Mouse (Mus musculus): ENCODE results near the gene Sptssb. TPM values are rescaled to one million over a fixed set of nuclear protein-coding genes. Genes with fewer than 3 reads are reported as not detected.

Gene Sptssb
- total RNA-seq, 2 experiments from 2014 or later: 2.1 TPM

DNA sequence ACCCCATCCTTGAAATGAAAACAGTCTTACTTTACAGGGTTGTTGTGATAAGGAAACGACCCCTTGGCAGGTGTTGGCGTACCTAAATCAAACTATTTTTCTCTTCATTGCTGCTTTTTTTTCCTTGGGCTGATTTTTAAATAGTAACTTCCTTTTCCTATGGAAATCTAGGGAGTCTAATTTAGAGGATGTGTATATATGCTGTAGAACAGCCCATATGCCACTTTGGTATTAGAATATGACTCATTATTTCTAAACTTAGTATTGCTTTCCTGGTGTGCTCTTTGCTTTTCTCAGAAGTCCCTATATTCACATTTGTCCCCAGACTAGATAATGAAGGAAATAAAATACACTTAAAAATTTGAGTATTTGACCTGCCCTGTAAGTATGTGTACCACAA lies 17.8 kb upstream of the Sptssb start:
- no peak for TF ChIP-seq CTCF (conservative IDR thresholded peaks at IDR 0.05)
- DNase-seq (ENCODE audit: low spot score in 2 of 2): no peak
- H3K27ac ChIP-seq: no peak overlapping the region
- no peak overlapping the region for H3K4me3 ChIP-seq

DNA sequence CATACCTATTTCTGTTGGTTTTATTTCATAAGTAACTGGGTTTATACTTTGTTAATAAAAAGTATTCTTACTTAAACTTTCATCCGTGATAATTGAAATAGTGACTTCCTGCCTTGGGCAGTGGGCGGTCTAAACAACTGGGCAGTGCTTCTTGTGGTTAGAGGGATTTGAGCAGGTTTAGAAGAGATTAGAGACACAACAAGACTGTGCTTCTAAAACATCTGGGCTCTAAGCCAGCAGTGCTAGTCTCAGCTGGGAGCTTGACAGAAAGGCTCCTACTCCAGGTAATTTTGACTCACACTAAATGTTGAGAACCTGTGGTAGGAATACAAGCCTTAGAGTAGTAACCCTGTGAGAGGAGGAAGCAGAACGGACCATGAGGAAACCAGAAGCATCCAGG lies 15.0 kb upstream of the Sptssb start:
- no peak for TF ChIP-seq CTCF (conservative IDR thresholded peaks at IDR 0.05)
- DNase-seq (ENCODE audit: low spot score in 2 of 2): no peak
- H3K27ac ChIP-seq: no peak overlapping the region

DNA sequence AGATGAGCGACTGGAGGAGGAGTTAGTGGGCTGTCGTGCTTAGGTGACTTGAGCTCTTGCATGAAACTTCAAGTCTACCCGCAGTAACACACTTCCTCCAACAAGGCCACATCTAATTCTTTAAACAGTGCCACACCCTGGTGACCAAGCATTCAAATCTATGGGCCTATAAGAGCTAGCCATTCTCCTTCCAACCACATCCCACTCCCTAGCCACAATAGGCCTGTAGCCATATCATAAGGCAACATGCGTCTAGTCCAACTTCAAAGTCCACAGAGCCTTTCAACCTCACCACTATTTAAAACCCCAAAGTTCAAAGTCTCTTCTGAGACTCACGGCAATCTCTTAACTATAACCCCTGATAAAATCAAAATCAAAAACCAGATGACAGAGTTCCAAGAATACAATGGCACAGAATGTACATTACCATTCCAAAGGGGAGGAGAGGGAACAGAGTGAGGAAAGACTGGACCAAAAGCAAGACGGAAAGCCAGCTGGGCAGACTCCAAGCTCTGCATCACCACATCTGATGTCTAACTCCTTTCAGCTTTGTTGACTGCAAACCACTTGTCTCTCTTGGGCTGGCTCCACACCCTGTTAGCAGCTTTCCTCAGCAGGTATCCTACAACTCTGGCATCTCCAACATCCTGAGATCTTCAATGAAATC lies 13.1 kb upstream of the Sptssb start:
- H3K4me3 ChIP-seq: no peak overlapping the region
- TF ChIP-seq CTCF (conservative IDR thresholded peaks at IDR 0.05): no peak
- H3K27ac ChIP-seq: no peak overlapping the region
- no peak for DNase-seq (ENCODE audit: low spot score in 2 of 2)

More for the DNA sequence above, 15.0 kb upstream of the Sptssb start:
- H3K4me3 ChIP-seq: no peak overlapping the region

DNA sequence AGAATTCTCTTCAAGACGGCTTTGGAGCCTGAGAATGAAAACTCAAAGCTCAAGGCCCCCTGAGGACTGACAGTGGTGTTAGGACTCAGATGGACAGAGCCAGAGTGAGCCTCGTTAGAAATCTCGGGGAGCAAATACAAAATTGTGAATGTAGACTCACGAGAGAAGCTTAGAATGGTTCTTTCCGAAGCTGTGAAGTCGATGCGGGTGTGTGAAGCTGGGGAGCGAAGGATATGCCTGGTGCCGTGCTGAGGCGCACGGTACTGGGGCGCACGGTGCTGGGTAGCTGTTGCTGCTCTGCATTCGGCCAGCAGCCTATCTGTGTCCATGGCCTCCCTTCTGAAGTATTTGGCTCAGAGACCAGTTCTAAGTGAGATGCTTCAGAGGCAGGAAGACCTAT lies 11.4 kb upstream of the Sptssb start:
- H3K4me3 ChIP-seq: no peak overlapping the region

DNA sequence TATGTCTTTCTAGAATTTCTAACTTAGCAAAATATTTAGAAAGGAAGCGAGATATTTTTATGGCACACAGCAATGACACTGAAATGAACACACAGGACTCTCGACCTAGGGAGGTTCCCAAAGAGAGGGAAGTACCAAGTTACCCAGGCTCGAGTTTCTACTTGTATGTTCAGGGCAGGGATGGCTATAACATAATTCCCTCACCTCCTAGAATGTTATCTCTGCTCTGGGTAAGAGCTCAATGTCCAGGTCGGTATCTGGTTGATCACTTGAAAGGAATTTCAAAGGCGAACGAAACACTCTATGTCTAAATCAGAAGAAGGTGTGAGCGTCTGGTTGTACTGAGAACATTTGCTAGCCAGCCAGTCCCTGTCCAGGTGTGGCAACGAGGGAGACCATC lies 10.0 kb upstream of the Sptssb start:
- no peak for TF ChIP-seq CTCF (conservative IDR thresholded peaks at IDR 0.05)
- DNase-seq (ENCODE audit: low spot score in 2 of 2): no peak
- no peak overlapping the region for H3K4me3 ChIP-seq
- H3K27ac ChIP-seq: no peak overlapping the region

More for the DNA sequence above, 11.4 kb upstream of the Sptssb start:
- DNase-seq (ENCODE audit: low spot score in 2 of 2): no peak
- no peak for TF ChIP-seq CTCF (conservative IDR thresholded peaks at IDR 0.05)
- no peak overlapping the region for H3K27ac ChIP-seq

DNA sequence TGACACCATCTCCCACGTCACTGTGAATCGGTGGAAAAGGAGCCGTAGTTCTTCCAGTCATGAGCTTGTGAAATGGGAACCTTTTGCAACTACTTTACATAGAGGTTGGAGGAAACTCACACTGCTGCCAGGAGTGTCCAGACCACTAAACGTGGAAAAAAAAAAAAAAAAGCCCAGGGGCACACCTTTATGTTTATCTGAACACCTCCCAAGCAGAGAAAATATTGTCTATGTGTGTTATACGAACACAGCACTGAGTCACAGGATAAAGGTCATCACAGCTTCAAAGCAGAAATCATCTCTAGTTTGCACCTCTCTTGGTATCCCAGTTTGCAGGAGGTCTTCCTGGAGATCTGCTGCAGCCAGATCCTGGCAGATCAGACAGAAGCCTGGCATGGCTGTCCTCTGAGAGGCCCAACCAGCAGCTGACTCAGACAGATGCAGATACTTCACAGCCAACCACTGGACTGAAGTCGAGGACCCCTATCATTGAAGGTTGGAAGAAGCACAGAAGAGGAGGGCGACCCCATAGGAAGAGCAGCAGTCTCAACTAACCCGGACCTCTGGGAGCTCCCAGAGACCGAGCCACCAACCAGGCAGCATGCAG lies 2.2 kb upstream of the Sptssb start:
- peak overlapping the region; percentile 70; the same call in 1 of the 2 replicates for H3K27ac ChIP-seq
- TF ChIP-seq CTCF (conservative IDR thresholded peaks at IDR 0.05): no peak
- peak overlapping the region; percentile 52 for H3K4me3 ChIP-seq
- no peak for DNase-seq (ENCODE audit: low spot score in 2 of 2)

DNA sequence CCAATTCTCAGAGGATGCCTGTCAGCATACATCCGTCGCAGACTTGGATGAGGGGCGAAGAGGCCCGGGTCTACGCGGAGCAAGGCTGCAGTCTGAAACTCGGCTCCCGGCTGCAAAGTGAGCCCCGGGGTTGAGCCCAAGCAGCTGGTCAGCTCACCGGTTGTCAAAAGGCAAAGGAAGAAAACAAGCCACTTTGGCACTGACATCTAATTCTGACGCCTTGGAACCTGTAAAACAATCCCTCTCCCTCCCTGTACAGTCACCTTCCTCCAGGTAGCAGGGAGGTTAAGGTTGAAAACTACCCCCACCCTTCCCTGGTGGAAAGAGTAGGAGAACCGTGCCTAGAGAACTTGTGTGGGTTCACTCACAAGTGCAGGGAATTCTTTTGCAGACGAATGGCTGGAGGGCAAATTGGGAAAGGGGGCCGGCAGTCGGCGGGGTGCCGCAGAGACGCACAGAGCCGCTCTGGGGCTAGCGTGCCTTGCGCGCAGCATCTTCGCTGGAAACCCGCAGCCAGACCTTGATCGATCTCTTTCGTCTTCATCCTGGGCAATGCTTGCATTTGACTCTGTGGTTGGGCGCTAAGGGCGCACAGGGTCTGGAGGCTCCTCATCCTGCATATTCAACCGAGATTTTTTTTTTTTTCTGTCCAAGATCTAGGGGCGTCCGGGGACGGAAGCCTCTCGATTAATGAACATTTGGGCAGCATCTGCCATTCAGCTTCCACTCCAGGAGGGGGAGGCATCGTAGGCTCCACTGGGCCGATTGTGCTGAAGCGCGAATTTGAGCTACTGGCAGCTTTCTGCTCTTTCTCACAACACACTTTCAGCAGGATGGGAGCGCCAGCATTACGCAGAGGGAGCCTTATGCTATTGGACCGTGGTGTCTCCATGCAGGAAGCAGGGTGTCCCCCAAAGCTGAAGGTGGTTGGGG lies 1.1 kb upstream of the Sptssb start:
- peak overlapping the region; percentile 52 for H3K4me3 ChIP-seq
- peak; percentile 62 to 79 for DNase-seq (ENCODE audit: low spot score in 2 of 2)
- H3K27ac ChIP-seq: peak overlapping the region; percentile 70
- peak; percentile 63 for TF ChIP-seq CTCF (conservative IDR thresholded peaks at IDR 0.05)

DNA sequence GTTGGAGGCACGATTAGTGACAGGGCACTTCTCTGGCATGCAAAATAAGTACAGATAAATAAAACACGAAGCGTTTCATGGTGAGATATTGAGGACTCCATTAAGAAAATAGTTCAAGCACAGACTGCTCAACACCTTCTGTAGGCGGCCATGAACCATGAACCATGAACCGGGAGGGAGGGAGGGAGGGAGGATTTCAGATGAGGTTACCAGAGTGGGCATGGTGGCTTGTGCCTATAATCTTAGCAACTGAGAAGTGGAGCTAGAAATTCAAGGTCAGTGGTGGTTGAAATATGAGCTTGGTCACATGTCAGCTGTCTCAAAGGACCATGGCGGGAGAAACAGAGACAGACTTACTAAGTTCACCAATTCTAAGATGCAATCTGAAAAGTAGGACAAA lies 20.3 kb downstream of the Sptssb start:
- no peak for DNase-seq (ENCODE audit: low spot score in 2 of 2)
- no peak for TF ChIP-seq CTCF (conservative IDR thresholded peaks at IDR 0.05)
- H3K4me3 ChIP-seq: no peak overlapping the region
- no peak overlapping the region for H3K27ac ChIP-seq

DNA sequence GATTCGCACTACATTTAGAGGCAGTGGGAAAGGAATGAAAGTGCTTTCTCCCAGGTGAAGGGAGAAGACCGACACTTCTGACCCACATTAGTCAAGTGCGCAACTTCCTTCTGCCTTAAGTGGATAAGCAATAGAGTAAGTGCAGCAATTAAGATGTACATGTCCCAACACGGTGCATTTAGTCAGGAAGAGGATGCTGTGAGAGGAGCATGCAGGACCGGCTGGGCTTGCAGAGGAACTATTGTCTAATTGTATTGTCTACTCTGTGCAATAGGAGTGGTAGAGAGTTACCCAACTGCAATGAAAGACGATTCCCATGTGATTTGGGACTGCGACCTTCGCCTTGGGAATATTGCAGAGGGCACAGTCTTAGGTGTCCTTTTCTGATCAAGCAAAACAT lies 30.2 kb downstream of the Sptssb start:
- H3K4me3 ChIP-seq: no peak overlapping the region
- H3K27ac ChIP-seq: no peak overlapping the region
- no peak for TF ChIP-seq CTCF (conservative IDR thresholded peaks at IDR 0.05)
- no peak for DNase-seq (ENCODE audit: low spot score in 2 of 2)

DNA sequence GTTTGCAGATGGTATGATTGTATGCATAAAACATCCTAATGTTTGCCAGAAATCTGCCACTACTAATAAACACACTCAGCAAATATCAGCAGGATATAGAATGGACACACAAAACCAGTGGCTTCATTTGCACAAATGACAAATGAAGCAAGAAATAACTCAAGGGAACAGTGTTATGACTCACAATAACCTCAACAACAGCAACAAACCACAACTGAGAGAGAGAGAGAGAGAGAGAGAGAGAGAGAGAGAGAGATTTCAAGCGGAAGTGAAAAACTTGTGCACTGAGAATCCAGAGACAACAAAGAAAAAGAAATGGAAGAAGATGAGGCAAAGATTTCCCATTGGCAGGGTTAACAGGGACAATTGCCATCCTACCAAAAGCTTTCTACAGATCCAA lies 35.2 kb downstream of the Sptssb start:
- H3K27ac ChIP-seq: no peak overlapping the region
- TF ChIP-seq CTCF (conservative IDR thresholded peaks at IDR 0.05): no peak
- H3K4me3 ChIP-seq: no peak overlapping the region
- DNase-seq (ENCODE audit: low spot score in 2 of 2): no peak

DNA sequence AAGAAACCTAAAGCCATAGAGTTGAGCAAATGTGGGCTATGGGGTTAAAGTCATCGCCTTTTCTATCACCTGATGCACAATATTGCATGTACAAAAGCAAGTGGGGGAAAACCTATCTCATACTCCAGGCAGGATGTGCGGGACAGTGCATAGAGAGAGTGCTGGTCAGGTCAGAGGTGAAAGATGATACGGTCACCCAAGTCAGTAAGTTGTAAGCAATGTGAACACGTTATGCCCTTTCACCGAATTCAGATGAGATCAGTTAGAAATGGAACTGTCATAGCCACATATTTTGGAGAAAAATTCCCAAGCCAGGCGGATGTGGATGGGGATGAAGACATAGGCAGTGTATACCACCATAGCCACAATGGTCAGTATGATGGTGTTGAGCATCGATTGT lies 39.1 kb downstream of the Sptssb start:
- TF ChIP-seq CTCF (conservative IDR thresholded peaks at IDR 0.05): no peak
- Histone ChIP-seq H3K4me3 (no peak overlapping the region), H3K27ac (peak overlapping the region; percentile 73; the same call in 1 of the 2 replicates)
- no peak for DNase-seq (ENCODE audit: low spot score in 2 of 2)

DNA sequence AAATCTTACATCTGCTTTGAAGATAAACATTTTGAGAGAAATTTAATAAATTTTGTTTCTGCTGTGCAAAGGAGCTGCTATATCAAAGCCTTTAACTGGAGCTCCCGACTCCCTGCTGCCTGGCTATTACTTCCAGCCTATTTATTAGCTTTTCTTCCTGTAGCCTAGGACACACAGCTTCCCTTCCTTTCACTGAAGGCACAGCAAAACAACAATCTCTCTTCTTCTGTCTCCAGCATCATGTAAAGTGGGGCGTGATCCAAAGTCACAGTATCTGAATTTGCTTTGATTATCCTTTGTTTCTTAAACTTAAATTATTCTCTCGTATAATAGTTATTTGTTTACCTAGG lies 39.9 kb downstream of the Sptssb start:
- Histone ChIP-seq H3K27ac (peak overlapping the region; percentile 73), H3K4me3 (no peak overlapping the region)
- no peak for DNase-seq (ENCODE audit: low spot score in 2 of 2)
- TF ChIP-seq CTCF (conservative IDR thresholded peaks at IDR 0.05): no peak

DNA sequence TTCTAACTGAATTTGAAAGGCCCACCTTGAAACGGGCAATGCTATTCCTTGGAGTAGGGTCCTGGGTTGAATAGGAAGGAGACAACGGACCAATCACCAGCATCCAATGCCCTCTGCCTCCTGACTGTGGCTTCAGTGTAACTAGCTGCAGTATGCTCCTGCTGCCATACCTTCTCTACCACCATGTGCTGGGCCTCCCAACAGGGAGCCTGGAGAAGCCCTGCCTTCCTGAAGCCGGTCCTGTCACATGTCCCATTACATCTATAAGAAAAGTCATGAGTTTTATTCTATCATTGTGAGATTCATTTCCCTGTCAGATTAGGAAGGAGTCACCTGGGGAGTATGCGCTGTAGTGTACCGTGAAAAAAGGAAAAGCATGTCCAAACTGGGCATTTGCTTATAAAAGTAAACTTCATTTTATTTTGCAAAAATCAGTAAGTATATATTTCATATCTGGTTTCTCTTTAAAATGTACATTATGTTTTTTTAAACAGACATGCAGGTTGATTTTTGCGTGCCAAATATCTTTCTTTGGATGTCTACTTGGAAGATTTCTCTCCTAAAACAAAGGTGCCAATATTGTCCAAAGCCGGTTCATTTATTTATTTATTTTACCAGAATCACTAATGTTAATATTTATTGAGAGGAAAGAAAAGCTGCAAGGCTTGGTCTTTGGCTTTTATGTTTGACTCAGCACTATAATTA lies 40.4 kb downstream of the Sptssb start:
- Histone ChIP-seq H3K27ac (peak overlapping the region; percentile 73), H3K4me3 (no peak overlapping the region)
- no peak for DNase-seq (ENCODE audit: low spot score in 2 of 2)
- no peak for TF ChIP-seq CTCF (conservative IDR thresholded peaks at IDR 0.05)

All from layer of hippocampus, adult 2 months (tissue).